Mouse (Mus musculus) C2C12 (cell line): ENCODE results near the gene Olfr279.

Experiments
- CEBPB ChIP-seq: IDR thresholded peaks from one replicate; pipeline ENCODE4 v1.6.1; 2011; ENCODE audit warnings: low read depth, mild to moderate bottlenecking, control low read depth, moderate library complexity
- CTCF ChIP-seq: IDR thresholded peaks from one replicate; pipeline ENCODE4 v1.5.1; 2011; ENCODE audit not compliant: control insufficient read depth, insufficient read depth, insufficient read length
- FOSL1 ChIP-seq: IDR thresholded peaks from one replicate; pipeline ENCODE4 v1.8.0; 2011; ENCODE audit warnings: mild to moderate bottlenecking, low read length; ENCODE audit not compliant: poor library complexity, insufficient read depth, severe bottlenecking
- MAX ChIP-seq: IDR thresholded peaks from one replicate; pipeline ENCODE4 v1.6.1; 2011; ENCODE audit warnings: mild to moderate bottlenecking, control low read depth
- MYOG ChIP-seq: IDR thresholded peaks from one replicate; pipeline ENCODE4 v1.6.1; 2011; ENCODE audit not compliant: control insufficient read depth, insufficient read length; ENCODE audit errors: extremely low read depth
- USF1 ChIP-seq: IDR thresholded peaks from one replicate; pipeline ENCODE4 v1.6.1; 2011; ENCODE audit warnings: low read depth, mild to moderate bottlenecking, control low read depth, moderate library complexity

DNA sequence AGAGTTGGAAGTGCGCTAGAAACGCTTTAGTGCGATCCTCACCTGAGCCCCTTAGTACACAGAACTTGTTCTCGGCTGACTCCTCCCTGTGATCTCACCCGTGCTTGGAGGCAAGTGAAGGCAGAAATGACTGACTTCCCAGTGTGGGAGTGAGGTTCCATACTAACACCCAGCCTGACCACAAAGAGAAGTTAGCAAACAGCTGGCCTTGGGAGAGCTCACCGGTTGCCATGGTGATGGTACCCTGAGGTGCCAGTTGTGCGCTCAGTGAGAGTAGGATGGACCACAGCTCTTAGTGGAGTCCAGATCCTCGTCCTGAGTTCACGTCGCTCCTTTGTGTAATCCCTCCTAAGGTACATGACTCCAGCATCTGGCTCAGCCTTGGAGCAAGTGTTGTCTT lies 17.2 kb upstream of the Olfr279 start:
- TF ChIP-seq USF1: no peak
- no peak for TF ChIP-seq CTCF
- no peak for TF ChIP-seq MYOG
- TF ChIP-seq CEBPB: no peak
- TF ChIP-seq MAX: no peak
- no peak for TF ChIP-seq FOSL1
